Mouse (Mus musculus) CD4-positive, CD25-positive, alpha-beta regulatory T cell, adult 4 months (primary cell): ENCODE data around the gene Zfp316. TPM values are rescaled to one million over a fixed set of nuclear protein-coding genes. Genes with fewer than 3 reads are reported as not detected.

ENCODE experiments used
- ATAC-seq: one replicate; pipeline ENCODE4 v1.8.0; 2017
- polyA plus RNA-seq, 2 experiments: library from polyadenylated mRNA; unstranded; fragments of 100-300 nt; shearing (Covaris generic); gene quantifications; one replicate each; pipeline ENCODE4 v1.2.1; 2017

Gene Zfp316
- polyA plus RNA-seq, result under 1 TPM; 0.19 to 0.35 TPM

DNA sequence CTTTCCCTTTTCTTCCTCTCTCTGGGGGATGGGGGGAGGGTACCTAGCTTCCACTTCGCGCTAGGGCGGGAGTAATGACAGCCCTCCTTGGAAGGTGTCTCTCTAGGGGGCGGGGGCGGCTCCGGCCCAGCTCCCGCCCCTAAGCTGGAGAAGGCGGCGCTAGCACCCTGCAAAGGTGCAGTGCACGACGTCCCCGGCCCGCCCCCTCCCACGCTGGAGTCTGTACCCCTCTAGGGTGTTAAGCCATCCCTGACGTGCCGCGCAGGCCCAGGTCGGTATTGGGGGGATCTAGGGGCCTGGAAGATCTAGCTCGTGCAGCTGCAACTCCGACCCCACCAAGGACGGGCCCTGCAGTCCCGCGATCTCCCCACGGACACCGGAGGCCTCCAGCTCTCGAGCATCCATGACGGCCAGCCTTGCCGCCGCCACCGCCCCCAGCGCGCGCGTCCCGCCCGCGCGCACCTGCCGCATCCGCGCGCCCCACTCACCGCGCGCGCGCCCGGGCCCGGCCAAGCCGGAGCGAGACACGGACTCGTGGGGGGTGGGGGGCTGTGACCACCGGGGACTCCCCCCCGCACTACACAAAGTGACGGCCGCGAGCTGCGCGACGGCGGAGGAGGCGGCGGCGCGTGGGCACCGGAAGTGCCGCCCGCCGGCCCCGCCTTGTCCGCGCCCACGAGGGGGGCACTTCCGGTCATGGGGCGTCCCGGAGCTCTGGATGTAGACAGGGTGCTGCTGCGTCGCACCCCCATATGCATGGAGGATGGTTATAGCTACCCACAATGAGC lies at the start of gene Zfp316:
Gene Zfp316 (minus strand): TSS at position 660 of the 788 bp plus-strand sequence.
- peak; percentile 69 for ATAC-seq

- no peak for ATAC-seq
Observed at GRCm38 (mm10) chr5:143317288-143317610, 47.4 kb upstream of the Zfp316 start.

GRCm38 (mm10) chr5:143316605-143317287 lies 46.9 kb upstream of the Zfp316 start:
- ATAC-seq, result no peak

DNA sequence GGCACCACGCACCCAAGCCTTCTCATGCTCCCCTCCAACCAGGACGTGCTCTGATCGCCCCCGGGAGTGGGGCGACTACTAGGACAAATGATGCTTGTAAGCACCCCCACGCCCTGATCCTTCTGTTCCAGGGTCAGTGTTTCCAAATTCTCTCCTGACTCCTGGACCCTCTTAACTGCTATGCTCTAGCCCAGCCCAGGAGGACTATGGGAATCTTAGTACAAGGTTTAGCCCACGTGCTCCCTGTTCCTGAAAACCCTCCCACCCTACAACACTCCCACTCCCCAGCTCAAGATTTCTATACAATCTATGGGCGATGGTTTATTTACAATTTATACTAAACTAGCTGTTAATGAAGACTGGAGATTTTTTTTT lies 45.7 kb upstream of the Zfp316 start:
- no peak for ATAC-seq

GRCm38 (mm10) chr5:143314730-143315513 lies 45.1 kb upstream of the Zfp316 start, which contains the start of gene E130309D02Rik:
Gene E130309D02Rik (minus strand): TSS chr5:143315360.
- peak; percentile 86 for ATAC-seq

DNA sequence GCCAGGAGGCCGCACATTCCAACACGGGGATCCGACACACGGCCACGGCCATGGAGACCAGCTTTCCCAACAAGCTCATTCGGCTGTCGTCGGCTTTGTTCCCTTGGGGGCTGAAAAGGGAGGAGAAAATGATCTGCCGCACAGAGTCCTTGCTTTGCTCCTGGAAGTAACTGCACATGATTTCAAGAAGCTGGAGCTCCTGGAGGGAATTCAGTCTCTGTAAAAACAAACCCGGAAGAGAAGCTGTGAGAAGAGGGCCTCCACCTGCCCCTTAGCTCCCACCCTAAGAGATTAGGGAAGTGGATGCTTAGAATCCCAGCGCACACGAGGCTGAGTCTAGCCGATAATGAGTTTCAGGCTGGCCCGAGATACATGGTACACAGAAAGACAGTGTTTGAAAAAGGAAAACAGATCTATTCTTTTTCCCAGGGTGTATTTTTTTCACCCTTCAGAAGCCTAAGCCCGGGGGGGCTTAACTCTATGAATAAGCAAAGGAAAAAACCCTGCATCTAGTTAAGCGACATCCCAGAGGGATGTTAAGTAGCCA lies 44.4 kb upstream of the Zfp316 start:
- no peak for ATAC-seq

GRCm38 (mm10) chr5:143311886-143312285 lies 42.1 kb upstream of the Zfp316 start:
- ATAC-seq, result peak; percentile 50

DNA sequence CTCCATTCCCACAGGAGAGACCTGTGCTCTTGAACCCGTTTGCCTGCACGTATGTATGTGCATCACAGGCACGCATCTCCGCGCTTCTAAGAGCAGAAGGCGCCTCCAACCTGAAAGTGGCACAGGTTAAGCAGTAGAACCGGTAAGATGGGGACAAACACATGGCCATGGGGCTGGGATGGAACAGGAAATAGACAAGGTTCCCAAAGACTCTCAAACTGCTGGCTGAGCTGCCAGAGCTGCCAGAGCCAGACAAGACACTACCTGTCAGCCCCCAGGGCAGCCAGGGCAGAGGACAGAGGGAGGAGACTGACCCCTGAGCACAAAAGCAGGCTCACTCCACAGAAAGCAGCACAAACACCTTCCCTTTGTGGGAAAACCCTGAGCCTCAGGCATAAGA lies 40.1 kb upstream of the Zfp316 start:
- no peak for ATAC-seq

DNA sequence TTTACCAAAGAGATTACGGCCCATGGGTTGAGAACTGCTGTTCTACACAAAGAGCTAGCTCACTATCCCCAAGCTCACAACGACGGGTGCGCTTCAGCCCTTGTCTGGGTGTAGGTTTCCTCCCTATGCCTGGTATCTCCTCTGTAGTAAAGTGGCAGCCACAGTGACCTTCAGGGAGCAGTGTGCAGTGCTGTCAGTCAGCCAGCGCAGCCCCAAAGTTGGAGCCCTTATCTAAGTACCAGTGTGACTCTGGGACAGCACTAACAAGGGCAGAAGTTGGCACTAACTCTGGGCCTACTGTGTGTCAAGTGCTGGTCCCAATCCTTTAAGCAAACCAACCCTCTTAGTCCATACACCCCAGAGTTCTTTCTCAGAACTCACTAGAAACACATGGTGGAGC lies 39.0 kb upstream of the Zfp316 start:
- no peak for ATAC-seq

- ATAC-seq, result no peak
Observed at GRCm38 (mm10) chr5:143304251-143304650, 34.4 kb upstream of the Zfp316 start.

- no peak for ATAC-seq
Observed at GRCm38 (mm10) chr5:143301296-143301695, 31.5 kb upstream of the Zfp316 start.

- ATAC-seq, result no peak
Observed at GRCm38 (mm10) chr5:143299686-143300085, 29.9 kb upstream of the Zfp316 start.

DNA sequence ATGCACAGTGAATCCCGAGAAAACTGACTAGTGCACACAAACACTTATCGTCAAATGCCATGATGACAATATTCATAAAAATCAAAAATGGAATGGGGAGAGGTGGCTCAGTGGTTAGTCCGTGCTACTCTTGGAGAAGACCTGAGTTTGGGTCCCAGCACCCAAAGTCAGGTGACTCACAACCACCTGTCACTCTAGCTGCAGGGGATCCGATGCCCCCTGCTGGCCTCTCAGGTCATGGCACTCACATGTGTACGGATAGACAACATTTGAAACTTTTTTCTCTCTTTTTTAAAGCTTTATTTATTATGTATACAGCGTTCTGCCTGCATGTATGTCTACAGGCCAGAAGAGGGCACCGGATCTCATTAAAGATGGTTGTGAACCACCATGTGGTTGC lies 28.6 kb upstream of the Zfp316 start:
- no peak for ATAC-seq

DNA sequence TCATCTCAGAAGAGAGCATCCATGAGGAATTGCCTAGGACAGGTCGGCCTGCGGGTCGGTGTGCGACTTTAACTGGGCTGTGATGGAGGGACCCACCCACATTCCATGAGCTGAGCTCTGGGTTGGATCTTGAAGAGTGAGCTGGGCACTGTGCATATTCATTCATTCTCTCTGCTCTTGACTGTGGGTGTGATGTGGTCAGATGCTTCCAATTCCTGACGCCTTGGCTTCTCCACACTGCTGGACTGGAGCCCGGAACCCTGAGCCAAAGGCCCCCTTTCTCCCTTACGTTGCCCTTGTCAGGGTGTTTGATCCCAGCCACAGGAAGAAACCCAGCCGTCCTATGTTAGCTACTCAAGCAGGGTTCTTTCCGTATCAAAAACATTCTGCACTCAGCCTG lies 28.2 kb upstream of the Zfp316 start:
- no peak for ATAC-seq

GRCm38 (mm10) chr5:143295330-143295729 lies 25.5 kb upstream of the Zfp316 start:
- ATAC-seq, result no peak

GRCm38 (mm10) chr5:143294862-143295261 lies 25.0 kb upstream of the Zfp316 start:
- ATAC-seq, result no peak

- ATAC-seq, result no peak
Observed at GRCm38 (mm10) chr5:143293404-143293803, 23.6 kb upstream of the Zfp316 start, which contains the start of gene Zfp853. Gene Zfp853 (minus strand): TSS chr5:143293623.

GRCm38 (mm10) chr5:143292879-143293278 lies 23.1 kb upstream of the Zfp316 start:
- no peak for ATAC-seq

GRCm38 (mm10) chr5:143289299-143289698 lies 19.5 kb upstream of the Zfp316 start:
- ATAC-seq, result no peak

GRCm38 (mm10) chr5:143288378-143288911 lies 18.6 kb upstream of the Zfp316 start:
- ATAC-seq, result no peak

DNA sequence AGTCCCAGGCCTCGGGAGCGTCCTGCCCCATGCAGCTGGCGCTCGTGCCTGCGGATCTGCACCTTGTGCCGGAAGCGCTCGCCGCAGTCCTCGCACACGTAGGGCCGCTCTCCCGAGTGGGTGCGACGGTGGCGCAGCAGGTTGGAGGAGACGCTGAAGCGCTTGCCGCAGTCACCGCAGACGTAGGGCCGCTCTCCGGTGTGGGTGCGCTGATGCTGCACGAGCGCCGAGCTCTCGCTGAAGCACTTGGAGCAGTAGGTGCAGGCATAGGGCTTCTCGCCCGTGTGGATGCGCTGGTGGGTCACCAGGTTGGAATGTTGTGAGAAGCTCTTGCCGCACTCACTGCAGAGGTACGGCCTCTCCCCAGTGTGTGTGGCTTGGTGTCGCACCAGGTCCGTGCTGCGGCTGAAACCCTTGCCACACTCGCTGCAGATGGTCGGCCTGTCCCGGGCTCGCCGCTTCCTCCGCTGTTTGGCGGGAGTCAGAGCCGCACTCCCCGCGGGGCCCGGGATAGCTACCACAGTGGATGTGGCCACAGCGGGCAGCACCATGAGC lies 18.0 kb upstream of the Zfp316 start:
- peak; percentile 43 for ATAC-seq

- no peak for ATAC-seq
Observed at GRCm38 (mm10) chr5:143284762-143285161, 14.9 kb upstream of the Zfp316 start.
